Mouse (Mus musculus) forebrain, embryonic 16.5 days (tissue): ENCODE data around the gene Ddit4. TPM values are rescaled to one million over a fixed set of nuclear protein-coding genes. Genes with fewer than 3 reads are reported as not detected.
A peak's percentile ranks its signal among the peaks of the same experiment; 100 is the strongest.

Experiments
- ATAC-seq: fragments of 200-750 bp; cut with Nextera tagmentation; 2 replicates; pipeline ENCODE4 v1.8.0; 2017; ENCODE audit warnings: mild to moderate bottlenecking, moderate library complexity
- H3K27ac ChIP-seq: fragments of 300-500 bp; sonication (generic); 2 replicates; pipeline ENCODE4 v1.5.1; 2014; ENCODE audit warnings: low read length, control low read depth
- H3K27me3 ChIP-seq: fragments of 300-500 bp; sonication (generic); replicated peaks from 2 replicates; pipeline ENCODE4 v1.6.1; 2014; ENCODE audit warnings: low read length; ENCODE audit not compliant: control insufficient read depth, insufficient read depth
- H3K36me3 ChIP-seq: fragments of 300-500 bp; sonication (generic); 2 replicates; pipeline ENCODE4 v1.6.1; 2014; ENCODE audit not compliant: control insufficient read depth, insufficient read depth
- H3K4me1 ChIP-seq: fragments of 300-500 bp; sonication (generic); replicated peaks from 2 replicates; pipeline ENCODE4 v1.6.1; 2014; ENCODE audit warnings: low read length; ENCODE audit not compliant: control insufficient read depth, insufficient read depth
- H3K4me2 ChIP-seq: fragments of 300-500 bp; sonication (generic); 2 replicates; pipeline ENCODE4 v1.6.1; 2014; ENCODE audit warnings: mild to moderate bottlenecking, low read length, control low read depth
- H3K4me3 ChIP-seq: fragments of 300-500 bp; sonication (generic); replicated peaks from 2 replicates; pipeline ENCODE4 v1.5.1; 2014; ENCODE audit warnings: mild to moderate bottlenecking, low read length, control low read depth
- H3K9ac ChIP-seq: fragments of 300-500 bp; sonication (generic); replicated peaks from 2 replicates; pipeline ENCODE4 v1.6.1; 2014; ENCODE audit warnings: low read depth, low read length, control low read depth
- H3K9me3 ChIP-seq: fragments of 300-500 bp; sonication (generic); 2 replicates; pipeline ENCODE4 v1.6.1; 2016; ENCODE audit warnings: low read length; ENCODE audit not compliant: control insufficient read depth
- WGBS: fragments of 180-500 bp; shearing (Covaris S2); extraction: QIAGEN DNeasy Blood & Tissue Kit; methylation state at CpG from one replicate; pipeline ENCODE4 v1.1.7; 2014; 5-methylcytosine and 5-hydroxymethylcytosine counted together
- polyA plus RNA-seq: library from polyadenylated mRNA; unstranded; fragments of >200 nt; fragmentation: Nextera tagmentation; extraction: Ambion mirVana; gene quantifications from 2 replicates; pipeline ENCODE4 v1.2.1, GENCODE M21; 2015

Ddit4 gene
- polyA plus RNA-seq, 1 experiment from 2014 or later: 75.5 TPM

GRCm38 (mm10) chr10:59930996-59931395, 20.6 kb downstream of the Ddit4 start:
- peak; percentile 94 for ATAC-seq
- Histone ChIP-seq H3K4me3 (no peak overlapping the region), H3K27ac (peak overlapping the region; percentile 41), H3K4me2 (peak overlapping the region; percentile 15), H3K27me3 (no peaks in the 10 kb centered on the region), H3K9ac (no peak overlapping the region), H3K9me3 (no peaks in the 10 kb centered on the region), H3K4me1 (peaks cover 7% of the 10 kb centered on the region), H3K36me3 (no peaks in the 10 kb centered on the region)
- WGBS: 33% methylated on average over 10 of the region's 10 CpGs

- 91% methylated on average over 7 of the region's 7 CpGs for WGBS
- H3K4me2 ChIP-seq: no peak overlapping the region
- no peak overlapping the region for H3K27ac ChIP-seq
- H3K9me3 ChIP-seq: no peaks in the 10 kb centered on the region
- peaks cover 7% of the 10 kb centered on the region for H3K4me1 ChIP-seq
- H3K9ac ChIP-seq: no peak overlapping the region
- no peak for ATAC-seq
- H3K27me3 ChIP-seq: no peaks in the 10 kb centered on the region
- no peaks in the 10 kb centered on the region for H3K36me3 ChIP-seq
- no peak overlapping the region for H3K4me3 ChIP-seq
Measured at GRCm38 (mm10) chr10:59929205-59929604, 22.4 kb downstream of the Ddit4 start.

DNA sequence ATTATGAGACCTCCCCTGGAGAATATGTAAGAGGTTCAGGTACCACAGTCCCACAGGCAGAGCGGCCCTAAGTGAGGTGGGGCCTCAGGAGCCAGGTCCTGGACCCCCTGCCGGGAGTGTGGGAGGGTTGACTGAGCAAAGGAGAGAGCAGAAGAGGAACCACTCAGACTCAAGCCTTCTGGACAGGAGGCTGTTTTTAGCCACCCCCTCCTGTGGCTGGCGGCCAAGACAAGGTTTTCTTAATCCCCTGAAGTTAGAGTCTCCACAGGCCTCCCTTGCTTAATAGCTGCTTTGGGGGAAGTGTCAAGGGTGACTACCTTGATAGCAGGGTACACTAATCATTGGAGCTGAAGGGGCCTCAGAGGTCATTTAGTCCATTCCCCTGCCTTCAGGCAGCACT, 27.3 kb downstream of the Ddit4 start:
- Histone ChIP-seq H3K27me3 (no peaks in the 10 kb centered on the region), H3K4me2 (no peak overlapping the region), H3K9me3 (no peaks in the 10 kb centered on the region), H3K9ac (no peak overlapping the region), H3K27ac (no peak overlapping the region), H3K4me3 (no peak overlapping the region), H3K4me1 (peaks cover 18% of the 10 kb centered on the region), H3K36me3 (no peaks in the 10 kb centered on the region)
- no peak for ATAC-seq
- 18% methylated on average over 3 of the region's 3 CpGs for WGBS

- Histone ChIP-seq H3K9me3 (no peaks in the 10 kb centered on the region), H3K4me1 (peaks cover 18% of the 10 kb centered on the region), H3K27me3 (no peaks in the 10 kb centered on the region), H3K4me3 (no peak overlapping the region), H3K9ac (no peak overlapping the region), H3K36me3 (no peaks in the 10 kb centered on the region), H3K27ac (no peak overlapping the region), H3K4me2 (no peak overlapping the region)
- no peak for ATAC-seq
- WGBS: 80% methylated on average over 2 of the region's 2 CpGs
Measured at GRCm38 (mm10) chr10:59923493-59923892, 28.1 kb downstream of the Ddit4 start.

DNA sequence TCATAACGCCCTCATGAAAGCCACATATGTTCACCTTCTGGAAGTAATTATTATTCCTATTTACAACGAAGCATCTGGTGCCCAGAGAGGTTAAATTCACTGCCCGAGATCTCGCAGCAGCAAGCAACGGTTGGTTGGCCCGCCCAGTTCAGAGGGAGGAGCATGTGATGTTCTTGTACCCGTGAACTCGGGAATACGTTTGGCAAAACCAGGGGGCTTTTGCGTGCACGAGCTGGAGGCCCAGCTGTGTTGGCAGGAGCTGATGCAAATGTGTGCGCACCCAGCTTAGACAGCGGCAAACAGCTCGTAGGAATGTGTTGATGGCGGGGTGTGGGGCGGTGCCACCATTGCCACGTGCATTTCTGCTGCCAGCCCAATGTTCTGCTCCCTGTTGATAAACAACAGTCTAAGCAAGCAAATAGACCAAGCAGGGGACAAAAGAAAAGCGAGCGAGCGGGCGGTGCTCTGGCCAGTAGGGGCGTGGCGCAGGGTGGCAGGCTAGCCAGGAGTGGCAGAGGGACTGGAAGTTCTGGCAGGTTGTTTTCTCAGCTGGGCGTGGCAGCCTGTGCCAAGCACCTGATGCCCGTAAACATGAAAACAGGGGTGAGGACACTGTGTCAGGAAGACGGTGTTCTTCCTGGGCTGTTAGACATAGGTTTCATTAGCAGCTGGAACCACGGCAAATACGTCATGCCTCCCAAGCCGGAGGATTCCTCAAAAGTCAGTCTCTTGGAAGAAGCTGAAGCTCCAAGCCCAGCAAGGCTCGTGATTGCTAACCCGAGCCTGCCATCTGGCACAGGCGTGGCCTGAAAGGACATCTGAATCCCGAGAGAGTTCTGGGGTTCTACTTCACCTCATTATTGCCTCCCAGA, 30.6 kb downstream of the Ddit4 start:
- peak; percentile 84 for ATAC-seq
- peak overlapping the region; percentile 82 for H3K4me2 ChIP-seq
- peak overlapping the region; percentile 44 for H3K4me3 ChIP-seq
- 3% methylated on average over 33 of the region's 33 CpGs for WGBS
- peak overlapping the region; percentile 65 for H3K27ac ChIP-seq
- H3K27me3 ChIP-seq: no peaks in the 10 kb centered on the region
- peak overlapping the region; percentile 65 for H3K9ac ChIP-seq
- no peaks in the 10 kb centered on the region for H3K36me3 ChIP-seq
- H3K9me3 ChIP-seq: no peaks in the 10 kb centered on the region
- H3K4me1 ChIP-seq: peaks cover 27% of the 10 kb centered on the region

DNA sequence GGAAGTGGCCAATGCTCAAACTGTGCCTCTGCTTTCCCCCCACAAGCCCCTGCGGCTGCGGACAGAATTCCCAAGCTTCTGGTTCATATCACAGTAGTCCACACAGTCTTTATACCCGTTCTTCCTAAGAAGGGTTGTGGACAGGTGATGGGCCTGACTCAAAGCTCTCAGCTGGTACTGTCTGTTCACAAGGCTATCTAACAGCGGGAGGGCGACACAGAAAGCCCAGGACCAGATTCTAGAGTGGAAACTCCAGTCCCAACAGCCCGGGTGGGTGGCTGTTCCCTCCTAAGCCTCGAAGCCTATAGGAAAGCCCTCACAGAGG, 31.2 kb downstream of the Ddit4 start:
- 25% methylated on average over 7 of the region's 7 CpGs for WGBS
- Histone ChIP-seq H3K4me2 (peak overlapping the region; percentile 82), H3K9ac (peak overlapping the region; percentile 65), H3K36me3 (no peaks in the 10 kb centered on the region), H3K27me3 (no peaks in the 10 kb centered on the region), H3K27ac (peak overlapping the region; percentile 65), H3K9me3 (no peaks in the 10 kb centered on the region), H3K4me1 (peaks cover 30% of the 10 kb centered on the region), H3K4me3 (peak overlapping the region; percentile 44)
- peak; percentile 6 for ATAC-seq

DNA sequence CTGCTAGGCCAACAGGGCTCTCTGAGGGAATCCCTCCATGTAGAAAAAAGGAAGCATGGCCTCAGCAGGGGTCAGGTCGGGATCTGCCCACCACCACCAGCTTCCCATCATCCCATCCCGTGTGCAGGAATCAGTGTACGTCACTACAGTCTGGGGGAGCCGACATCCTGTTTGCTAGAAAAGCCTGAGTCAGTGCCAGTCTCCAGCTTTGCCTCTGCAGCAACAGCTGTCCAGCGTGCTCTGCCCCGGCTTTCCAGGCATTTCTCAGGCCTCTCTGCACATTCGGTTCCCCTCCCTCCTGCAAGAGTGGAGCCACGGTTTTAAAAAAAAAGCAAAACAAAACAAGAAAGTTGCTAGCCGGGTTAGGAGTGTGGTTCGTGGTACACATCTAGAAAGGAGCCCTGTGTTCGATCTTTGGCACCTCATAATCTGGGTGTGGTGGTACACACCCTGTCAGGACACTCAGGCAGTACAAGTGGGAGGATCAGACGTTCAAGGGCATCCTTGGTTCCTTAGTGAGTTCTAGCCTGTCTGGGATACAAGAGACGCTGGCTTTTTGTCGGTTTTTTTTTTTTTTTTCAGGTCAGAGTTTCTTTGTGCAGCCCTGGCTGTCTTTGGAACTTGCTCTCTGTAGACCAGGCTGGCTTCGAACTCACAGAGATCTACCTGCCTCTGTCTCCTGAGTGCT, 32.0 kb downstream of the Ddit4 start:
- no peak for ATAC-seq
- Histone ChIP-seq H3K36me3 (no peaks in the 10 kb centered on the region), H3K27me3 (no peaks in the 10 kb centered on the region), H3K9me3 (no peaks in the 10 kb centered on the region), H3K4me3 (no peak overlapping the region), H3K4me2 (no peak overlapping the region), H3K9ac (no peak overlapping the region), H3K4me1 (peaks cover 30% of the 10 kb centered on the region), H3K27ac (0 out of 2 replicates have a peak overlapping the region, but pooled peaks have one; percentile 18)
- WGBS: 52% methylated on average over 15 of the region's 15 CpGs

DNA sequence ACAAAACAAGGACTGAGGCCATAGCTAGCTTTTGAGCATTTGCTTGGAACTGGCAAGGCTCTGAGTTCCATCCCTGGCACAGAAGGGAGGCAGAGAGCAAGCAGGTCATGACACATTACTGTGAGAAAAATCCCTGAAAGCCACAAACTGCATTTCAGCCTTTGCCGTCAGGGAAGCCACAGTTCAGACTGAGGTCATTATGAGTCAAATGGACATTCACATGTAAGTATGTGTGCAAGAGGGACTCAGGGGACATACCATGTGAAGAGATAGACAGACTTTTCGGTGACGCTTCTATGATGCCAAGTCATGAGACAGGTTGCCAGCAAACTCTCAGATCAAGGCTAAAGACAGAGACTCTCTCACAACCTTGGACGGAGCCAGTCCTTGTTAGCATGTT, 33.5 kb downstream of the Ddit4 start:
- Histone ChIP-seq H3K4me3 (no peak overlapping the region), H3K4me1 (peaks cover 30% of the 10 kb centered on the region), H3K27ac (no peak overlapping the region), H3K27me3 (no peaks in the 10 kb centered on the region), H3K9ac (no peak overlapping the region), H3K36me3 (no peaks in the 10 kb centered on the region), H3K9me3 (no peaks in the 10 kb centered on the region), H3K4me2 (no peak overlapping the region)
- ATAC-seq: no peak
- whole genome bisulfite sequencing: 90% methylated on average over 4 of the region's 4 CpGs

DNA sequence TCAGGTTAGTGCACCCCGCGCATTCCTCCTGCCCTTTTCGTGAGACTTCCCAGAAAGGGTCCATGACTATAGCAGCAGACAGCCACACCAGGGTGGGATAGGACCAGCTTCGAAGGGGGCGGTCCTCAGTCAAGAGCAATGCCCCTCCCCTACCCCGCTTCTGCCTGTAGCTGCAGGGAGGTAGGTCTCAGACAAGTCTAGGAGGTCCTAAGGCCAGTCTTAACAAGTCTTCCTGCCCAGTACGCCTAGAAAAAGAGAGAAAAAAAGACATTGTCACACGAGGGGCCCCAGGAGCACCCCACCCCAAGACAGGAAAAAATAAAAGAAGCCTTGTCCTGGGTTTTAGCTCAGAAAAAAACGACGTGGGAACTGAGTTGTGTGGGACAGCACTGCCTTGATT, 35.0 kb downstream of the Ddit4 start:
- Histone ChIP-seq H3K9me3 (no peaks in the 10 kb centered on the region), H3K36me3 (no peaks in the 10 kb centered on the region), H3K9ac (peak overlapping the region; percentile 34), H3K27ac (no peak overlapping the region), H3K27me3 (no peaks in the 10 kb centered on the region), H3K4me1 (peaks cover 36% of the 10 kb centered on the region), H3K4me2 (peak overlapping the region; percentile 47), H3K4me3 (peak overlapping the region; percentile 18; the same call in 1 of the 2 replicates)
- WGBS: 3% methylated on average over 10 of the region's 10 CpGs
- ATAC-seq: peak; percentile 54
